Comparison of ENCODE assay signal across 22 mouse cellular contexts in the genomic region with DNA sequence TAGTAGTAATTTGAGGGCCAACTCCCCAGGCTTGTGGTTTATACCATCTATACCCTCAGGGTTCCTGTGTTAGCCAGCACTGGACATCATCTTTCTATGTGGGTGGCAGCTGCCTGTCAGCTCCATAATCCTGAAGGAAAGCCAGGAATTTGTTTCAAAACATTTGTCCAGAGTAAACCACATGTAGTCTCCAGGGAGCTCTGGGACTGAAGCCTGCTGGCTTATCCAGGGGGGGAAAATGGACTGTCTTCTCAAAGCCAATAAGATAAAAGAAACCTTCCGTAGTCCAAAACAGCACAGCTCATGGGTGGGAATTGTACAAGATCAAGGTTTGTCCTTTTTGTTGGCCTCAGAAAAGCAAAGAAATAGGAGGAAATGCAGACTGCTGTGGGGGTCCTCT. TPM values are rescaled to one million over a fixed set of nuclear protein-coding genes. Genes with fewer than 3 reads are reported as not detected.
DNase-seq lines count a peak whose midpoint lies in the region; ATAC-seq lines count a peak whose summit lies in the region.
"Had no signal": no experiment of that assay in that cellular context is flagged by ENCODE, and none has a peak within 500 bp of the region (broad histone marks: within the 10 kb centered on the region; RNA-seq: fewer than 3 reads in every experiment).

No protein-coding gene starts in this region.

- peak; percentile 77 to 80 for DNase-seq in heart, adult 18-20 months
- DNase-seq in adipocyte (ENCODE audit: low spot score), result peak; percentile 84
- peak; percentile 8 to 22 for DNase-seq in gastrocnemius, postnatal 36 days
- DNase-seq in heart, postnatal 4 days, result peak; percentile 28
- no peak for DNase-seq in thymus, postnatal 10 days (ENCODE audit: low spot score in 2 of 2)
- DNase-seq in cerebellum, adult 18-20 months, result no peak
- DNase-seq: adrenal gland, adult 8-10 months; cerebellum, postnatal 10 days; kidney, postnatal 10 days; layer of hippocampus, postnatal 36 days; retina, postnatal 1 day; right cerebral cortex, postnatal 4 days; thymus, postnatal 4 days had no signal

- no peaks in the 10 kb centered on the region for H3K36me3 ChIP-seq in heart, embryonic 11.5 days (ENCODE audit: control insufficient read depth, insufficient read depth, low read length)
- H3K36me3 ChIP-seq: embryonic facial prominence, embryonic 15.5 days; forebrain, embryonic 10.5 days; limb, embryonic 15.5 days; liver, embryonic 15.5 days had no signal

- H3K27me3 ChIP-seq in heart, embryonic 11.5 days (ENCODE audit: control insufficient read depth, insufficient read depth, low read length), result no peaks in the 10 kb centered on the region
- H3K27me3 ChIP-seq: embryonic facial prominence, embryonic 15.5 days; limb, embryonic 15.5 days; liver, embryonic 15.5 days had no signal

- no peak overlapping the region for H3K4me2 ChIP-seq in heart, embryonic 11.5 days
- H3K4me2 ChIP-seq: embryonic facial prominence, embryonic 15.5 days; limb, embryonic 15.5 days; liver, embryonic 15.5 days; midbrain, embryonic 11.5 days had no signal

- H3K4me3 ChIP-seq in heart, embryonic 11.5 days (ENCODE audit: low read depth, low read length), result no peak overlapping the region
- H3K4me3 ChIP-seq: embryonic facial prominence, embryonic 15.5 days; forebrain, embryonic 10.5 days; limb, embryonic 15.5 days; liver, embryonic 15.5 days had no signal

- intact Hi-C loops in gastrocnemius, postnatal 36 days (cut with DNase I), result no loop called here

- H3K4me1 ChIP-seq in heart, embryonic 11.5 days (ENCODE audit: control insufficient read depth, insufficient read depth, low read length), result no peaks in the 10 kb centered on the region
- H3K4me1 ChIP-seq: embryonic facial prominence, embryonic 15.5 days; forebrain, embryonic 10.5 days; limb, embryonic 15.5 days; liver, embryonic 15.5 days had no signal

- no peak for ATAC-seq in heart, embryonic 11.5 days (replicated peaks; ENCODE audit: insufficient number of reproducible peaks, low FRiP score, low TSS enrichment)
- ATAC-seq: hindbrain, embryonic 16.5 days; intestine, postnatal 0 days had no signal

- H3K27ac ChIP-seq in heart, embryonic 11.5 days (ENCODE audit: low read depth, low read length), result no peak overlapping the region
- H3K27ac ChIP-seq: embryonic facial prominence, embryonic 15.5 days; forebrain, embryonic 10.5 days; limb, embryonic 15.5 days; liver, embryonic 15.5 days; macrophage had no signal

- no peaks in the 10 kb centered on the region for H3K9me3 ChIP-seq in heart, embryonic 11.5 days (replicated peaks; ENCODE audit: control insufficient read depth, low read length)
- H3K9me3 ChIP-seq: embryonic facial prominence, embryonic 15.5 days; forebrain, embryonic 10.5 days; liver, embryonic 15.5 days had no signal

- H3K9ac ChIP-seq in heart, embryonic 11.5 days (ENCODE audit: low read depth, low read length), result no peak overlapping the region
- H3K9ac ChIP-seq: embryonic facial prominence, embryonic 15.5 days; limb, embryonic 15.5 days; liver, embryonic 15.5 days had no signal

- 57% methylated on average over 1 of the region's 1 CpGs for WGBS in heart, embryonic 11.5 days (ENCODE audit: insufficient replicate concordance)

RNA-seq across cellular contexts. Expression of a gene that starts 37.2 kb away (rescaled TPM):
- total RNA-seq in heart, adult 18-20 months (2021), result under 1 TPM; 0.37 to 0.87 TPM
- 1.6 and 2.8 TPM in 2 replicates for polyA plus RNA-seq in heart, embryonic 11.5 days (2014; fragmentation: Nextera tagmentation; extraction: Ambion mirVana)
- total RNA-seq in gastrocnemius, postnatal 36 days (2021), result under 1 TPM; 0.36 to 0.42 TPM
- 1 to 10 TPM; 4.8 to 6.5 TPM for total RNA-seq in heart, postnatal 4 days (2021)
- polyA plus RNA-seq: liver, embryonic 15.5 days; macrophage had no signal

RNA-seq across cellular contexts. Expression of a gene that starts 37.6 kb away (rescaled TPM):
- 1 to 10 TPM; 7.5 to 8.8 TPM for total RNA-seq in heart, adult 18-20 months (2021)
- 6.9 and 7.3 TPM in 2 replicates for polyA plus RNA-seq in heart, embryonic 11.5 days (2014; fragmentation: Nextera tagmentation; extraction: Ambion mirVana)
- 1 to 10 TPM; 2.6 to 3.1 TPM for total RNA-seq in gastrocnemius, postnatal 36 days (2021)
- 1 to 10 TPM; 3.6 to 5.2 TPM for total RNA-seq in heart, postnatal 4 days (2021)

Comparison
In these comparisons a context has a peak if more than half of its experiments do, and no peak if none do; other contexts are left out.
1. DNase-seq: peak in heart, adult 18-20 months (2 of 2), adipocyte (single experiment), gastrocnemius, postnatal 36 days (2 of 2) and heart, postnatal 4 days (single experiment); none in thymus, postnatal 10 days (0 of 2) and cerebellum, adult 18-20 months (0 of 2).